8 mouse cellular contexts compared by ENCODE assay signal in the genomic region with DNA sequence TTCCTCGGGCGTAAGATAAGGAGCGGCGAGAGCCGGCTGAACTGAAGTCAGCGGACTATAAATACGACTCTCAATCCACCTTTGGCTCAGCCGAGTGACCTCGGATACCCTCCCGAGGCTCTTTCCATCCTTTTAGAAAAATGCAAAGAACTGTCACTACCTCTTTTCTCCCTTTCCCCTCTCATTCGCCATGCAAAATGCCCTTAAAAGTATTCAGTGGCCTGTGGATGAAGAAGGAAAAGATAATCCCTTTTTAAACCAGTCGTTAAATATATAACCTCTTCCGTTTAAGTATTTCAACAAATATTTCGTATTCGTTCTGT. TPM values are rescaled to one million over a fixed set of nuclear protein-coding genes. Genes with fewer than 3 reads are reported as not detected.
DNase-seq lines count a peak whose midpoint lies in the region; ATAC-seq and TF ChIP-seq lines count a peak whose summit lies in the region.

A gene (minus strand): TSS at position 17 of the 323 bp plus-strand sequence.

- H3K9ac ChIP-seq in heart, embryonic 13.5 days = peak within 1 kb of the TSS; percentile 96
- H3K9ac ChIP-seq in stomach, embryonic 15.5 days = peak within 1 kb of the TSS; percentile 98

- WGBS in heart, embryonic 13.5 days = 10% methylated on average over 15 of the region's 15 CpGs
- 4% methylated on average over 15 of the region's 15 CpGs for WGBS in stomach, embryonic 15.5 days

- no peaks in the 10 kb centered on the region for H3K36me3 ChIP-seq in heart, embryonic 13.5 days
- no peaks in the 10 kb centered on the region for H3K36me3 ChIP-seq in stomach, embryonic 15.5 days

- intact Hi-C loops in left cerebral cortex, postnatal 4 days (cut with DNase I) = loop anchor here (5.0 kb wide), 1 partner anchor 44 kb away; no protein-coding TSS in a partner anchor

- TF ChIP-seq CTCF in brain, embryonic 14.5 days (IDR thresholded peaks at IDR 0.05; ENCODE audit: borderline replicate concordance, extremely low read depth, insufficient read depth, insufficient read length) = no peak

- peaks cover 66% of the 10 kb centered on the region for H3K4me1 ChIP-seq in heart, embryonic 13.5 days
- peaks cover 8% of the 10 kb centered on the region for H3K4me1 ChIP-seq in stomach, embryonic 15.5 days

- TF ChIP-seq POLR2A in brain, embryonic 14.5 days (IDR thresholded peaks at IDR 0.05; ENCODE audit: borderline replicate concordance, extremely low read depth, insufficient read depth, insufficient read length, poor library complexity, severe bottlenecking) = no peak

- peaks cover 13% of the 10 kb centered on the region for H3K27me3 ChIP-seq in heart, embryonic 13.5 days (replicated peaks)
- no peaks in the 10 kb centered on the region for H3K27me3 ChIP-seq in stomach, embryonic 15.5 days (replicated peaks)

- no peak for DNase-seq in left cerebral cortex, adult 18-20 months (ENCODE audit: low spot score in 2 of 2)
- no peak for DNase-seq in left cerebral cortex, adult 11 months (ENCODE audit: low spot score)
- no peak for DNase-seq in brain, embryonic 14.5 days (ENCODE audit: low read depth)
- no peak for DNase-seq in left cerebral cortex, postnatal 4 days
- no peak for DNase-seq in thymus, postnatal 14 days
- DNase-seq in ovary, adult 18-20 months (ENCODE audit: low spot score) = no peak

- peak within 1 kb of the TSS; percentile 78 for H3K4me2 ChIP-seq in heart, embryonic 13.5 days
- peak within 1 kb of the TSS; percentile 64 for H3K4me2 ChIP-seq in stomach, embryonic 15.5 days

- H3K4me3 ChIP-seq in heart, embryonic 13.5 days = peak within 1 kb of the TSS; percentile 74
- H3K4me3 ChIP-seq in stomach, embryonic 15.5 days (replicated peaks) = peak within 1 kb of the TSS; percentile 92

- no peaks in the 10 kb centered on the region for H3K9me3 ChIP-seq in heart, embryonic 13.5 days
- no peaks in the 10 kb centered on the region for H3K9me3 ChIP-seq in stomach, embryonic 15.5 days

- peak; percentile 59; the same call in 1 of the 2 replicates for ATAC-seq in heart, embryonic 13.5 days (ENCODE audit: extremely low read depth, insufficient number of reproducible peaks, low FRiP score, low TSS enrichment)
- ATAC-seq in stomach, embryonic 15.5 days (ENCODE audit: insufficient read depth, low FRiP score, low read depth) = no peak; the same call in 1 of the 2 replicates

- H3K27ac ChIP-seq in heart, embryonic 13.5 days (replicated peaks) = peak within 1 kb of the TSS; percentile 99
- H3K27ac ChIP-seq in stomach, embryonic 15.5 days = peak within 1 kb of the TSS; percentile 97

RNA-seq across cellular contexts. Expression of the gene that starts here (rescaled TPM):
- total RNA-seq in left cerebral cortex, adult 18-20 months (2021) = 10 to 100 TPM; 32.8 to 33.6 TPM
- 21.1 and 23.9 TPM in 2 replicates for polyA plus RNA-seq in brain, embryonic 14.5 days (2012; rRNA removed)
- polyA plus RNA-seq in heart, embryonic 13.5 days (2015; fragmentation: Nextera tagmentation; extraction: Ambion mirVana) = 37.1 and 37.4 TPM in 2 replicates
- 10 to 100 TPM; 37.9 to 47.0 TPM for total RNA-seq in left cerebral cortex, postnatal 4 days (2021)
- polyA plus RNA-seq in stomach, embryonic 15.5 days (2015; fragmentation: Nextera tagmentation; extraction: Ambion mirVana) = 47.1 and 49.9 TPM in 2 replicates
